Mouse (Mus musculus) midbrain, embryonic 14.5 days (tissue): Measurements from ENCODE around the gene Ptger2. TPM values are rescaled to one million over a fixed set of nuclear protein-coding genes. Genes with fewer than 3 reads are reported as not detected.
"Not testable (repeated sequence)": the region's sequence is repeated elsewhere in the genome, so short reads cannot be mapped to it uniquely, and the experiment has no call there.

Source experiments
- ATAC-seq: fragments of 200-750 bp; cut with Nextera tagmentation; 2 replicates; pipeline ENCODE4 v1.8.0; 2017; ENCODE audit warnings: moderate number of reproducible peaks, moderate library complexity; ENCODE audit not compliant: low FRiP score, low TSS enrichment
- DNase-seq: peaks from one replicate; pipeline ENCODE4 v3.0.0-alpha.2; 2015
- H3K27ac ChIP-seq: fragments of 300-500 bp; sonication (generic); replicated peaks from 2 replicates; pipeline ENCODE4 v1.5.1; 2014; ENCODE audit warnings: mild to moderate bottlenecking, low read depth, low read length, moderate library complexity
- H3K27me3 ChIP-seq: fragments of 300-500 bp; sonication (generic); 2 replicates; pipeline ENCODE4 v1.6.1; 2014; ENCODE audit warnings: low read length, control low read depth, mixed read lengths; ENCODE audit not compliant: control insufficient read depth, insufficient read depth
- H3K36me3 ChIP-seq: fragments of 300-500 bp; sonication (generic); 2 replicates; pipeline ENCODE4 v1.6.1; 2014; ENCODE audit warnings: low read length, control low read depth; ENCODE audit not compliant: control insufficient read depth, insufficient read depth
- H3K4me1 ChIP-seq: fragments of 300-500 bp; sonication (generic); 2 replicates; pipeline ENCODE4 v1.6.1; 2014; ENCODE audit warnings: mild to moderate bottlenecking, antibody characterized with exemption, low read length, control low read depth; ENCODE audit not compliant: control insufficient read depth, insufficient read depth
- H3K4me2 ChIP-seq: fragments of 300-500 bp; sonication (generic); 2 replicates; pipeline ENCODE4 v1.6.1; 2014; ENCODE audit warnings: mild to moderate bottlenecking, low read length, moderate library complexity
- H3K4me3 ChIP-seq: fragments of 300-500 bp; sonication (generic); replicated peaks from 2 replicates; pipeline ENCODE4 v1.5.1; 2014; ENCODE audit warnings: low read depth, low read length
- H3K9ac ChIP-seq: fragments of 300-500 bp; sonication (generic); replicated peaks from 2 replicates; pipeline ENCODE4 v1.6.1; 2014; ENCODE audit warnings: mild to moderate bottlenecking, low read length, moderate library complexity
- H3K9me3 ChIP-seq: fragments of 300-500 bp; sonication (generic); 2 replicates; pipeline ENCODE4 v1.6.1; 2016; ENCODE audit warnings: low read length, control low read depth, mixed read lengths; ENCODE audit not compliant: control insufficient read depth
- WGBS: fragments of 180-500 bp; shearing (Covaris S2); extraction: QIAGEN DNeasy Blood & Tissue Kit; methylation state at CpG from one replicate; pipeline ENCODE4 v1.1.7; 2014; 5-methylcytosine and 5-hydroxymethylcytosine counted together
- polyA plus RNA-seq: library from polyadenylated mRNA; unstranded; fragments of >200 nt; fragmentation: Nextera tagmentation; extraction: Ambion mirVana; gene quantifications from 2 replicates; pipeline ENCODE4 v1.2.1, GENCODE M21; 2014

The Ptger2 gene
- polyA plus RNA-seq = 0.78 and 0.84 TPM in 2 replicates

DNA sequence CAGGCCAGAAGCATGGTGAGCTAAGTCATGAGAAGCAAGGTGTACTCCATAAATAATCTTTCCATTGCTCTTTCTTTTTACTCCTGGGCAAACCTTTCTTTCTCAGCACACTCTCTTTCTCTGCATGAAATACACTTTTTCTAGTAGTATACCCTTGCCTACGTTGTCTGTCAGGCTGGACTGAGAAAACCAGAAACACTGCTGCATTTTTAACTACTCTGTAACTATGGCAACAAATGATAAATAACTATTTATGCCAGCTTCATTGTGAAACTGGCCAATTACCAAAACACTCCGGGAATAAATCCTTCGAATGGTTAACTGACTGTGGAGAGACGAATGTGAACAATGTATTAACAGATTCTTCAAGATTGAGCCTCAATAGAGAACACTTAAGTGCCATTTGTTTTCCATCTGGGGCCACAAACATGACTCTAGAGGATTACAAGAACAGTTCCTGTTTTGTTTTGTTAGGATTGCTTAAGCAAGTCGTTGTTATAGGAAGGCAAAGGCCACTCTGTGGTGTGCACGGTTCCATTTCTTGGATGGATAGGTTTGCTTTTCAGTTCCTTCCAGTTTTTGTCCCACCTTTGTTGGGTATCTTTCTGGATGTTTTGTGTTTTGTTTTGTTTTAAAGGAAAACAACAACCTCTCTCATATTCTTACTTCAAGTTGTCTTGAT, at the start of gene Ptger2:
TSS of gene Ptger2 (plus strand) at position 522 of the 682 bp plus-strand sequence.
- H3K27ac ChIP-seq, H3K9me3 ChIP-seq, H3K4me1 ChIP-seq, H3K36me3 ChIP-seq, ATAC-seq: not testable (repeated sequence)
- Histone ChIP-seq H3K4me3 (peak within 1 kb of the TSS; percentile 49), H3K9ac (peak within 1 kb of the TSS; percentile 47), H3K27me3 (peaks cover 13% of the 10 kb centered on the region), H3K4me2 (peak within 1 kb of the TSS; percentile 68)
- WGBS = 32% methylated on average over 6 of the region's 6 CpGs
- DNase-seq = peak; percentile 14

DNA sequence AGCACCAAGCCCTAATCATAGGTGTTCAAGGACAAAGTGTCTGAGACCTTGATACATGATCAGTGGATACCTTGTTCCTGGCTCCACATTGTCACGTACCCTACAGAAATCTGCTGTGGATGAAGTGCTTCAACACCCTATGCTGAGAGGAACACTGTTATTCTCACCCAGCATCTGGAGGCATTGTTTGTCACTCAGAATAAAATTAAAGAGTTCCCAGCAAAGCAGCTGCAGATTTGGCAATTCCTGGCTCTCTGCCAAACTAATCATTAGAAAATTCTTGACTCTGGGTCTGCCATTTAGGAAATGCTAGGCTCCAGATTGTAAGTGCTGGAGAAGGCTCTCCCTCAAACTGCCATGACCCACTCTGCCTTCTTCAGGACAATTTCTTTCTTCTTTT, 27.2 kb upstream of the Ptger2 start:
- Histone ChIP-seq H3K36me3 (no peaks in the 10 kb centered on the region), H3K9ac (no peak overlapping the region), H3K27ac (no peak overlapping the region), H3K4me3 (no peak overlapping the region), H3K4me2 (no peak overlapping the region), H3K27me3 (no peaks in the 10 kb centered on the region), H3K4me1 (no peaks in the 10 kb centered on the region), H3K9me3 (no peaks in the 10 kb centered on the region)
- DNase-seq = peak; percentile 45
- no peak for ATAC-seq
- WGBS = 73% methylated on average over 1 of the region's 1 CpGs

DNA sequence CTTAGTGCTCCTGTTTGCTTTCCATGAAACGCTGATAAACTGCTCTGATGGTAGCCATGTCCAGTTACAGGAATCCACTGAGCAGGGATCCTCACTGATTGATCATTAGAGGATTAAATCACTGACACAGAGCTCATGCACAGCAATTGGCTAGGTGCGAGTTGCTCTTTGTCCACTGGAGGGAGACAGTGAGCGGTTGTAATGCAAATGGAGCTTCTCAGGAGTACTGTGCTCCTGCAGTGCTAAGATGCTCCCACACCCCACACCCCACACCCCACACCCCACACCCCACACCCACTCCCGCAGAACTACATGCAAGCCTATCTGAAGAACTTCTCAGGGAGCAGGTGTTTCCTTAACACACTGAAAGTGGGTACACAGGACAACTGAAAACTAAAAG, 10.7 kb upstream of the Ptger2 start:
- peak; percentile 75 for DNase-seq
- H3K36me3 ChIP-seq, H3K4me2 ChIP-seq, H3K4me3 ChIP-seq, H3K27me3 ChIP-seq, H3K9me3 ChIP-seq, H3K4me1 ChIP-seq, ATAC-seq, H3K27ac ChIP-seq, H3K9ac ChIP-seq: not testable (repeated sequence)
- WGBS = 4% methylated on average over 4 of the region's 4 CpGs

DNA sequence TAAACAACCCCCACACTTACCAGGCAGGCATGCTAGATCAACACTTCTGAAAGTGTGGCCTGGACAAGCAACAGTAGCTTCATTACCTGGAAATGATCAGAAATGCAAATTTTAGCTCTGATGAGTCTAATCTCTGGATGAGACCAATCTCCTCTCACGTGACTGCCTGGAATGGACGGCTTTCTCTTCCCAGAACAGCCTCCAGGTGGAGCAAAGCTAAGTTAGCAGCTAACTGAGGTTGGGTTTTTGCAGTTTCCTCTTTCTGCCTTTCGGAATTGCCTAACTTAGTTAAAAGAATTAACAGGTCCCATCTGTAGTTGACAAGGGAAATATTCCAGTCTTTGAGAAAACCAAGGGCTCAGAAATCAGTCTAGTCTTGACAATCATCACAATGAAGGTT, 8.1 kb upstream of the Ptger2 start:
- DNase-seq = peak; percentile 35

DNA sequence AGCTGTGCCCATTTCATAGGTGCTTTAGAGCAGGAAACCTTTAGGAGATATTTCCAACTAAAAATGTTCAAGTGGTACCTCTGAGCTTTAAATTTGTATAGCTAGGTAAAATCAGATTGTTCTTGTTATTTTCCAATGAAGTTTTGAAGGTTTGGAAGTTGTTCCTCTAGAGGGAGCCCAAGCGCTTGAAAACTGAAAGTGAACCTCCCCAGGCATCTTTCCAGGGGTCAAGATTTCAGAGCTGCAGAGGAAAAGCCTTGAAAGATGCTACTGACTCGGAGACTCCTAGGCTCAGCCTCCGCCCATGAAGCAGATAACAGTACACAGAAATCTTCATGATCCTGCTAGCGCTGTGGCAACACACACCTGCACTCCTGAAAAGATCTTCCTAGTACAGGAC, 6.5 kb upstream of the Ptger2 start:
- Histone ChIP-seq H3K9ac (no peak overlapping the region), H3K4me1 (no peaks in the 10 kb centered on the region), H3K4me2 (no peak overlapping the region), H3K36me3 (no peaks in the 10 kb centered on the region), H3K4me3 (no peak overlapping the region), H3K27me3 (no peaks in the 10 kb centered on the region), H3K27ac (no peak overlapping the region), H3K9me3 (no peaks in the 10 kb centered on the region)
- DNase-seq = peak; percentile 77
- no peak for ATAC-seq
- 13% methylated on average over 4 of the region's 4 CpGs for WGBS

More for the DNA sequence above, 8.1 kb upstream of the Ptger2 start:
- H3K27me3 ChIP-seq = no peaks in the 10 kb centered on the region
- H3K4me2 ChIP-seq = no peak overlapping the region
- WGBS = 48% methylated on average over 3 of the region's 3 CpGs
- H3K9ac ChIP-seq = no peak overlapping the region
- H3K4me1 ChIP-seq = no peaks in the 10 kb centered on the region
- H3K36me3 ChIP-seq = no peaks in the 10 kb centered on the region
- H3K27ac ChIP-seq = no peak overlapping the region
- ATAC-seq = no peak
- no peak overlapping the region for H3K4me3 ChIP-seq
- H3K9me3 ChIP-seq = no peaks in the 10 kb centered on the region

DNA sequence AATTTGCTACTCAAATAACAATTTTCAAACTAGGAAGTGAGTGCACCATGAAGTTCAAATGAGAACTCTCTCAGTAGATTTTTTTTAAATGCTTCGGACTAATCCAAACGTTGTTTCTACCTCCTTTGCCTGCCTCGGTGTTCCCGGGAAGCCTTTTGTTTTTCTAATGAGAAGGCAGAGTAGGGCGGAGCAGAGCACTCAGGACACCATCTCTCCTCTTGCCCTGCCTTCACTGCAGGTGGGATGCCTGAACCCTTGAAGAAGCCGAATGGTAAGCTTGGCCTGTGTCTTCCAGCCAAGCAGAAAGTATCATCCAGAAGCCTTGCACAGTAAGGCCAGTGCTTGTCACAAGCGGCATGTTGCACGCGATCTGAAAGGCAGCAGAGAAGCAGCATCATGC, 3.9 kb upstream of the Ptger2 start:
- peaks cover 4% of the 10 kb centered on the region; the same call in 1 of the 2 replicates for H3K4me1 ChIP-seq
- WGBS = 22% methylated on average over 9 of the region's 9 CpGs
- no peak for ATAC-seq
- H3K36me3 ChIP-seq = no peaks in the 10 kb centered on the region
- no peak overlapping the region for H3K4me3 ChIP-seq
- no peaks in the 10 kb centered on the region for H3K9me3 ChIP-seq
- no peak overlapping the region for H3K27ac ChIP-seq
- peaks cover 3% of the 10 kb centered on the region; the same call in 1 of the 2 replicates for H3K27me3 ChIP-seq
- no peak overlapping the region for H3K9ac ChIP-seq
- no peak for DNase-seq
- H3K4me2 ChIP-seq = no peak overlapping the region

DNA sequence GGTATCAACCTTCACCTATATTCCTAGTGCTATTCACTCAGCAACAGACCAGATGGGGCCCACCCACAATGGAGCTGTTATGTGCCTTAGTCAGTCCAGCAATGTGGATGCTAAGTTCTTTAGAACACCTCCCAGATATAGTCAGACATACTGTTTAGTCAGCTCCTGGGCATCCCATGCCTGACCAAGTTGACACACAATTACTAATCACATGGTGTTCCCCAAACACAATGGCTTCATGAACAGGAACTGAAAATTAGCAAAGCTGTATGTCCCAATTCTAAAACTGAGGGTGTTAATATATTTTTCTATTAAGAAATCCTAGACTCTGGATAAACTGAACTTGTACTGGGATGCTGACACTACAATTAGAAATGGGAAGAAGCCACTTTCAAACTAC, 1.7 kb upstream of the Ptger2 start:
- DNase-seq (no peak), ATAC-seq (no peak)
- H3K4me3 ChIP-seq = no peak overlapping the region
- H3K27ac ChIP-seq = no peak overlapping the region
- no peaks in the 10 kb centered on the region for H3K36me3 ChIP-seq
- no peak overlapping the region for H3K4me2 ChIP-seq
- no peak overlapping the region for H3K9ac ChIP-seq
- no peaks in the 10 kb centered on the region for H3K9me3 ChIP-seq
- peaks cover 4% of the 10 kb centered on the region; the same call in 1 of the 2 replicates for H3K4me1 ChIP-seq
- H3K27me3 ChIP-seq = peaks cover 13% of the 10 kb centered on the region

DNA sequence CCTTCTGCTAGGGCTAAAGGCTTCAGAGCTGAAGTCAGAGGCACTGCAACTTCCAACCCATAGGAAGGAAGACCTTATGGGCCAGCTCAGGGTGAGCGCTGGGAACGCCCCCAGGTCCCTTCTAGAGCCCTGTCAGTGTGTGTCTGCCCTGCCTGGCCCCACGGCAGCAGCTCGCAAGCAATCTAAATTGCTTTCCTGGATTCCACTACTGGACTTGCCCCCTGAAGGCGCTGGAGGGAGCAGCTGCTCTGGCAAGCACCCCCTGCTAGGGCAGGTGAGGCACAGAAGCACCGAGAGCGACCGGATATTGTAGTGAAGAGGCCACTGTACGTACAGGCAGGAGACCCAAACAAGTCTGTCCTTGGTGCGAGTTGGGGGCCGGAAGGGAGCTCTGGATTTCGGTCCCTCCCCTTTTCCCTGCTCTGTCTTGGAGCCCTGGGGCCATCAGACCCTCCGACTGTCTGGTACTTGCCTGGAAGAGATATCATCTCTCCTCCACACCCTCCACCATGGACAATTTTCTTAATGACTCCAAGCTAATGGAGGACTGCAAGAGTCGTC, 541 bp downstream of the Ptger2 start:
- Histone ChIP-seq H3K36me3 (no peaks in the 10 kb centered on the region), H3K4me1 (peaks cover 4% of the 10 kb centered on the region; the same call in 1 of the 2 replicates), H3K9ac (peak overlapping the region; percentile 47), H3K9me3 (no peaks in the 10 kb centered on the region), H3K27me3 (peaks cover 13% of the 10 kb centered on the region), H3K4me2 (peak overlapping the region; percentile 68), H3K4me3 (peak overlapping the region; percentile 49), H3K27ac (no peak overlapping the region)
- ATAC-seq (peak; percentile 66), DNase-seq (peak; percentile 41)
- 5% methylated on average over 14 of the region's 14 CpGs for WGBS
